Mouse (Mus musculus) T-helper 17 cell (primary cell): Measurements from ENCODE around the gene Mylk.

ENCODE experiments used
- in situ Hi-C, 2 experiments: fragments of 300-600 bp; cut with MboI, MseI; formaldehyde crosslinking; loops; 1 replicate in 1 of 2; 2 replicates in 1 of 2; pipeline ENCODE4 v1.15.1; 2025; ENCODE audit warnings: high pct_unique_total_duplicates in 2 of 2

Mylk gene

GRCm38 (mm10) chr16:35022242-35023137 is 277.5 kb downstream of the Mylk start, which contains the start of gene Hacd2:
TSS of gene Hacd2 (plus strand) at chr16:35022428.
- in situ Hi-C loops = no loop called here

GRCm38 (mm10) chr16:35023138-35023735 is 278.2 kb downstream of the Mylk start:
- in situ Hi-C loops = no loop called here

GRCm38 (mm10) chr16:35024300-35024699 is 279.3 kb downstream of the Mylk start:
- in situ Hi-C loops = no loop called here

GRCm38 (mm10) chr16:35025347-35025746 is 280.3 kb downstream of the Mylk start:
- in situ Hi-C loops = no loop called here

- in situ Hi-C loops = no loop called here
Observed at GRCm38 (mm10) chr16:35033241-35033640, 288.2 kb downstream of the Mylk start.

GRCm38 (mm10) chr16:35033809-35034577 is 289.0 kb downstream of the Mylk start:
- in situ Hi-C loops = no loop called here

GRCm38 (mm10) chr16:35034971-35035370 is 290.0 kb downstream of the Mylk start:
- in situ Hi-C loops = no loop called here

- in situ Hi-C loops = no loop called here
Observed at GRCm38 (mm10) chr16:35036754-35037153, 291.7 kb downstream of the Mylk start.

- in situ Hi-C loops = no loop called here
Observed at GRCm38 (mm10) chr16:35038343-35039057, 293.5 kb downstream of the Mylk start.

GRCm38 (mm10) chr16:35040154-35040553 is 295.1 kb downstream of the Mylk start:
- in situ Hi-C loops = no loop called here

GRCm38 (mm10) chr16:35041001-35041400 is 296.0 kb downstream of the Mylk start:
- in situ Hi-C loops = no loop called here

GRCm38 (mm10) chr16:35046081-35046775 is 301.2 kb downstream of the Mylk start:
- in situ Hi-C loops = no loop called here

GRCm38 (mm10) chr16:35047272-35047969 is 302.4 kb downstream of the Mylk start:
- in situ Hi-C loops = no loop called here

GRCm38 (mm10) chr16:35051066-35051465 is 306.1 kb downstream of the Mylk start:
- in situ Hi-C loops = no loop called here
